Mouse (Mus musculus) liver, embryonic 14.5 days (tissue): ENCODE measurements around the gene Gtf2e1.

Experiments
- CTCF ChIP-seq: IDR thresholded peaks from 2 replicates; pipeline ENCODE4 v1.5.1; 2016; ENCODE audit warnings: antibody characterized with exemption, low read depth, control low read depth
- EP300 ChIP-seq: IDR thresholded peaks from 2 replicates; pipeline ENCODE4 v1.6.1; 2016; ENCODE audit warnings: antibody characterized with exemption, low read depth

GRCm38 (mm10) chr16:37518662-37519061, 20.9 kb downstream of the Gtf2e1 start:
- TF ChIP-seq CTCF, result no peak
- no peak for TF ChIP-seq EP300
